Mouse (Mus musculus) cortical plate, adult 2 months (tissue): Measurements from ENCODE around the gene Nxpe5. TPM values are rescaled to one million over a fixed set of nuclear protein-coding genes. Genes with fewer than 3 reads are reported as not detected.

Experiments
- H3K27ac ChIP-seq: fragments of 200-500 bp; 2 replicates; pipeline ENCODE4 v1.5.1; 2012; ENCODE audit warnings: low read length, control low read depth, inconsistent platforms; ENCODE audit not compliant: insufficient read depth
- H3K4me1 ChIP-seq: fragments of 200-500 bp; 2 replicates; pipeline ENCODE4 v1.6.1; 2011; ENCODE audit warnings: low read length; ENCODE audit not compliant: control insufficient read depth, insufficient read depth
- H3K4me3 ChIP-seq: fragments of 200-500 bp; 2 replicates; pipeline ENCODE4 v1.5.1; 2011; ENCODE audit warnings: mild to moderate bottlenecking, low read length, control low read depth; ENCODE audit not compliant: insufficient read depth
- CTCF ChIP-seq: fragments of 200-500 bp; IDR thresholded peaks from 2 replicates; pipeline ENCODE4 v1.5.1; 2011; ENCODE audit warnings: mild to moderate bottlenecking, control low read depth, low read length; ENCODE audit not compliant: insufficient read depth; ENCODE audit errors: extremely low read depth
- POLR2A ChIP-seq: fragments of 200-500 bp; IDR thresholded peaks from 2 replicates; pipeline ENCODE4 v1.6.1; 2011; ENCODE audit warnings: mild to moderate bottlenecking, low read length, control low read depth; ENCODE audit not compliant: insufficient read depth; ENCODE audit errors: extremely low read depth
- polyA plus RNA-seq: library from polyadenylated mRNA; depleted of rRNA; stranded (reverse); fragments of >200 nt; gene quantifications from 2 replicates; pipeline ENCODE4 v1.2.3, GENCODE M21; 2012

Gene Nxpe5
- polyA plus RNA-seq, 1 experiment: not detected

DNA sequence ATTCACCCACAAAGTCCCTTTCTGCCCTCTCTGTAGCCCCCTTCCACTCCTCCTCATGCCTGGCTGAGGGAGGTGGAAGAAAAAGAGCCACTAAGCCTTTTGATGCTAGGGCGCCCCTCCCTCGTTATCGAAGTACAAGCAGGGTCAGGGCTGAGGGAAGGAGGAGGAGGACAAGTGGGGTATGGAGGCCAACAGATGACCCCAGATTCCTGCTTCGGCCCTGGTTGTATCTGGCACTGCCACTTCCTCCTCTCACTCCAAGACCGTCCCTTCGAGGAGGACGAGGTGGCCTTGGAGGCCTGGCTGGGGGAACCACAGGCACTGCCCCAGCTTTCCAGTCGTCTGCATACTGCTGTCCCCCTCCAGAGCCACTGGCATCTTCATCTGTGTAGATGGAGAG lies 48.5 kb downstream of the Nxpe5 start:
- Histone ChIP-seq H3K4me3 (no peak overlapping the region), H3K4me1 (no peaks in the 10 kb centered on the region), H3K27ac (no peak overlapping the region)
- TF ChIP-seq CTCF (no peak), POLR2A (no peak)

DNA sequence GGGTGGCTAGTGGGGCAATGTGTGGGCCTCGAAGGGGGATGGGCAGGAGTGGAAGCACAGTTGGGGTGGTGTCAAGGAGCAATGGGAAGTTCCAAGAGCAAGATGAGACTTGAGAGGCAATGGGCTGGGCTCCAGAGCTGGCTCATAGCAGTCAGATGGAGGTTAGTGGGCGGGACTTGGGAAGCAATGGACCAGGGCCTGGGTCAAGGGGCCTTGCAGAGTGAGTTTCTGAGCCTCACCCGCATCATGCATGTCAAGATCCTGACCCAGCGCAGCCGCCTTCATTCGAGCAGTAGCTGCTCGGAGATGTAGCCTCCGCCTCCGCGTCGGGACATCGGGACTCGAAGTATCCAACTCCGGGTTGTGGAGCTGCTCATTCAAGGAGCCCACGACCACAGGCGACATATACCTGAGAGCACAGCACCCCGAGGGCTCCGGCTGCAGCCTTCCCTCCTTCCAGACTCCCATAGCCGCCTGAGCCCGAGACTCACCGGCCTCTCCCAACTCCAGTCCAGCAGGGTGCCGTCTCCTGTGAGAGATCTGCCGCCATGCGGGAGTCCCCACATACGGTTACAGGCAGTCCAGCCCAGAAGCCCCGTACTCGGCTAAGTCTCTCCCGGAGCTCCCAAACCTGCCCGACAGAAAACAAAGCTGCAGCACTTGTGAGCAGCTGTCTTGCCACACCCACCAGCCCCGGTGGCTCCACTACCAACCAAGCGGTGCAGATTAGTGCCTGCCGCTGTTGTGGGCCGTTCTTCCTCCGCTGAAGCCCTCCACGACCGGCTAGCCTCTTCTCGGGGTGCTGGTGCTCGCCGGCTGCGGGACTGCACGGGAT lies 49.7 kb downstream of the Nxpe5 start:
- no peaks in the 10 kb centered on the region for H3K4me1 ChIP-seq
- no peak overlapping the region for H3K27ac ChIP-seq
- no peak overlapping the region for H3K4me3 ChIP-seq
- TF ChIP-seq POLR2A (no peak), CTCF (no peak)

DNA sequence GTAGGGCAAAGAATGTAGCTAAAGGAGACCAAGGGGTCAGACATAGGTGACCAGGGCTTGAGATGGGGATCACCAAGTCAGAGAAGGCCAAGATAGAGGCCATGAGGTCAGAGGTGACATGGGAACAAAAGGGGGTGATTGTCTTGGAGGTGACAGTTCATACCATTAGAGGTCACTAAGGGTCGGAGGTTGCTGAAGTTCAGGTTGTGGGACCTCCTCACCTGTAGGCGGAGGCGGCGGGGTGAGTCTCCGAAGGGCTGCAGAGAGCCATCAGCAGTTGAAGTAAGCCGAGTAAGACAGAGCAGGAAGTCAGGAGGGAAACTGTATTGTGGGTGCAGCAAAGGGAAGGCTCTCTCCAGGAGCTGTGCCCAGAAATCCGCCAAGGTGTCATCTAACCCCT lies 52.3 kb downstream of the Nxpe5 start:
- no peak for TF ChIP-seq POLR2A
- TF ChIP-seq CTCF: no peak

DNA sequence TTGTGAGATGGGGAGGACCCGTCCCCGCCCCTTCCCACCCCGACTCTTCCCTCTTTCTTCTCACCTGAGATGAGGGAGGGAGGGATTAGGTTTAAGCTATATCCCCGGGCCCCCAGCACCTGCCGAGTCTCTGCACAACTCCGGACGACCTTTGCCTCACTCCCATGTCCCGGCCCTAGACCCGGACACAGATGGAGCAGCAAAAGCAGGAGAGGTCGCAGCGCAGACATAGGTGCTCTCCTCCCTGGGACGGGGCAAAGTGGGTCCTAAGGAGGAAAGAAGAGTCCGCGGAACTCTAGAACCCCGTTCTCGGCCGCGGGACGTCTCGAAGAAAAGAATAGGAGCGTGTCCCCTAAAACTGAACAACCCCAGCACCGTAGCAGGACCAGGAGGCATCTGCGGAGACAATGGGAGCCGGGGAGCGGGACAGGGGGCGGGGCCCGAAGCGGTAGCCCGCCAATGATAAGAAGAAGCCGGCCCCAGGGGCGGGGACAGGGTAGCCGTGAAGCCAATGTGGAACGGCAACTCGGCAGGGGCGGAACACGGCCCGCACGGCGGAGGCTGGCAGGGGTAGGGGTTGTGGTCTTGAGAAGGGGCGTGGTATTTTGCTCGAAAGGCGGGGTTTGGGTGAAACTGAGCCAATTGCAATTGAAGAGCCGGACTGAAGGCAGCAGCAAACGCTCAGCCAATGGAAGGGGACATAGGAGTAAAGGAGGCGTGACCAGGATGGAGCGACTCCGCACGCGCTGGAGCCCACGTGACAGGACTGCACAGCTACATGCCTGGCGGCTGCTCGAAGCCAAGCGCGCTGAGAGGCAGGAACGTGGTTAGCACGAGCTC lies 54.1 kb downstream of the Nxpe5 start, which contains the start of the genes Gm43720, Gpc2 and Stag3:
Gene Gm43720 (minus strand): TSS at position 374 of the 840 bp plus-strand sequence.
Gene Gpc2 (minus strand): TSS at position 421 of the 840 bp plus-strand sequence.
Gene Stag3 (plus strand): TSS at position 656 of the 840 bp plus-strand sequence.
- no peaks in the 10 kb centered on the region for H3K4me1 ChIP-seq
- H3K27ac ChIP-seq: no peak within 1 kb of the TSS
- TF ChIP-seq CTCF: no peak
- no peak for TF ChIP-seq POLR2A
- peak within 1 kb of the TSS; percentile 16 for H3K4me3 ChIP-seq

More for the DNA sequence above, 52.3 kb downstream of the Nxpe5 start:
- Histone ChIP-seq H3K27ac (no peak overlapping the region), H3K4me1 (no peaks in the 10 kb centered on the region), H3K4me3 (no peak overlapping the region)

DNA sequence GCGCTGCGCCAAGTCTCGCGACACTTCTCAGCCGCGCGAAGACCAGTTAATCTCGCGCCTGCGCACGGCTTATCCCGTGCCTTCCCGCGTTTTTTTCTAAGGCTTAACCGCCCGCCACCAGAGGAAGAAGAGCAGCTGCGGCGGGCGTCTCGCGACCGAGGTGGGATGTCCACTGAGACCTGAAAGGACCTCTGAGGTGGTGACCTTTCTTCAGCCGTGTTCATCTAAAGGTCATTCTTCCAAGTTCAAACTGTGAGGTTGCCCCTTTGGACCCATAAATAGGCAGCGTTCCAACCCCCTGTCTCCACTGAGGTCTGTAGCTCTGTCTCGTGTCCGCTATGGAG lies 54.7 kb downstream of the Nxpe5 start:
- H3K27ac ChIP-seq: no peak overlapping the region
- TF ChIP-seq CTCF (no peak), POLR2A (no peak)
- peak overlapping the region; percentile 16 for H3K4me3 ChIP-seq

DNA sequence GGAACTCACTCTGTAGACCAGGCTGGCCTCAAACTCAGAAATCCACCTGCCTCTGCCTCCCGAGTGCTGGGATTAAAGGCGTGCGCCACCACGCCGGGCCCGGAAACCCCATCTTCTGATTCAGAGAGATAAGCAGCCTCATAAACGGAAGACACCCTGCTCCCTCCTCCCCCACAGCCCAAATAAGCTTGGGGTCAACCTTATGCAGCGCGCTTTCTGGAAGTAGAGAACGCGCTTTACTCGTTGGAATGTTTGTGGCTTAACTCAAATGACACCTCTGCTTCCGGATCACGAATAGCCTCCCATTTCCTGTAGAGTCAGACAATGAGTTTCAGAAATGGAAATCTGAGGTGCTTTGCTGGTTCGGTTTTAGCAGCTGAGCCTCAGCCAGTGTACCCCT lies 55.1 kb downstream of the Nxpe5 start:
- H3K4me1 ChIP-seq: no peaks in the 10 kb centered on the region
- TF ChIP-seq POLR2A: no peak
- no peak for TF ChIP-seq CTCF
- H3K4me3 ChIP-seq: no peak overlapping the region
- no peak overlapping the region for H3K27ac ChIP-seq

More for the DNA sequence above, 54.7 kb downstream of the Nxpe5 start:
- no peaks in the 10 kb centered on the region for H3K4me1 ChIP-seq

DNA sequence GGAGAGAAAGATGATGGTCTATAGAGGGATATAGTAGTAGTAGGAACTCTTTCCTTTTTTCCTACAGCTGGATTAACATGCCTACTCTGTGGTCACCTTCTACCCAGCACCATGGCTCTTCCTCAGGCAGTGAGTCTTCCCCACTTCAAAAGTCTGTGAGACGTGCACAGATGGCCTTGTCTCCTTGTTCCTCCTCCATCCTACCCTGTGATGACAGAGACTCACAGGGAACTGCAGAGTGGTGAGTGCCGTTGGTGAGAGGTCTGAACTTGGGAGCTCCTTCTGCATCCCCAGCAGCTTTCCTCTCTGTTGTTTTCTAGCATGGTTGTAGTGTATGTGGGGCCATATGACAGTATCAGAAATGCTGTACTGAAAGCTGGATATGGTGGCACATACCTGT lies 56.1 kb downstream of the Nxpe5 start:
- H3K4me3 ChIP-seq: no peak overlapping the region
- no peaks in the 10 kb centered on the region for H3K4me1 ChIP-seq
- H3K27ac ChIP-seq: no peak overlapping the region
- TF ChIP-seq CTCF (no peak), POLR2A (no peak)

DNA sequence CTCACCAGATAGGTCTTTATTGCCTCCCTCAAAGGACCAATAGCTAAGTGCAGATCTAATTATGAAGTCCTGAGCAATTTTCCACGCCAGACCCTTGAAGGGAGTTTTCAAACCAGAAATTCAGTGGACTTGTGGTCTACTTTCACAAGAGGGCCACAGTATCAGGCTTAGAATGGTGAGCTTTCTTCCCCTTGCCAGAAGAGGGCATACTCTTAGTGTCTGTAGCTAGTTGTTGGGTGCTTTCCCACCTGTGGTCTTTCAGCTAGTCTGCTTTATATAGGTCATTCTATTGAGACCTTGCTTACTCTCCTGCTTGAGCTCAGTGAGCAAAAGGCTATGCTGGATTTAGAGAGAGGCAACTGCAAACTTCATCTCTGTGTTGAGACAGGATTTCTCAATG lies 57.8 kb downstream of the Nxpe5 start:
- H3K4me1 ChIP-seq: no peaks in the 10 kb centered on the region
- TF ChIP-seq CTCF (no peak), POLR2A (no peak)

DNA sequence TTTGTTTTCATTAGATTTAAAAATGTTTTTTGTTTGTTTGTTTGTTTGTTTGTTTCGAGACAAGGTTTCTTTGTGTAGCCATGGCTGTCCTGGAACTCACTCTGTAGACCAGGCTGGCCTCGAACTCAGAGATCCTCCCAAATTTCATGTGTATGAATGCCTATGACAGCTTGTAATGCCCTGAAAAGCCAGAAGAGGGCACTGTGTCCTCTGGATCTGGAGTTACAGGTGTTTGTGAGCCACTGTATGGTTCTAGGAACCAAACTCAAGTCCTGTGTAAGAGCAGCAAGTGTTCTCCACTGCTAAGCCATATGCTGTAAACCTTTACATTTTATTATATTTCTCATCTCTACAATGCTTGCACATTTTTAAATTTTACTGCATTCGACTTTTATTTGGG lies 62.2 kb downstream of the Nxpe5 start:
- H3K4me1 ChIP-seq: no peaks in the 10 kb centered on the region
- no peak overlapping the region for H3K27ac ChIP-seq
- H3K4me3 ChIP-seq: no peak overlapping the region
- TF ChIP-seq CTCF: no peak
- TF ChIP-seq POLR2A: no peak

More for the DNA sequence above, 57.8 kb downstream of the Nxpe5 start:
- Histone ChIP-seq H3K4me3 (no peak overlapping the region), H3K27ac (no peak overlapping the region)
